Mouse (Mus musculus): ENCODE measurements around the gene Cfdp1. TPM values are rescaled to one million over a fixed set of nuclear protein-coding genes. Genes with fewer than 3 reads are reported as not detected.

Cfdp1 gene
- polyA plus RNA-seq, 1 experiment, result 78.9 TPM

- Histone ChIP-seq H3K27ac (ENCODE audit: insufficient read depth, low read length) (no peak overlapping the region), H3K4me1 (ENCODE audit: control insufficient read depth, insufficient read depth, low read length) (peaks cover 3% of the 10 kb centered on the region; the same call in 1 of the 2 replicates), H3K4me3 (ENCODE audit: insufficient read depth, low read length) (no peak overlapping the region)
- TF ChIP-seq POLR2A (IDR thresholded peaks at IDR 0.05; ENCODE audit: extremely low read depth, insufficient read depth, low read length) (no peak), CTCF (IDR thresholded peaks at IDR 0.05; ENCODE audit: extremely low read depth, insufficient read depth, low read length) (no peak)
Observed at GRCm38 (mm10) chr8:111810656-111811336, 43.3 kb downstream of the Cfdp1 start.

- H3K4me1 ChIP-seq (ENCODE audit: control insufficient read depth, insufficient read depth, low read length), result peaks cover 3% of the 10 kb centered on the region; the same call in 1 of the 2 replicates
- TF ChIP-seq CTCF (IDR thresholded peaks at IDR 0.05; ENCODE audit: extremely low read depth, insufficient read depth, low read length) (no peak), POLR2A (IDR thresholded peaks at IDR 0.05; ENCODE audit: extremely low read depth, insufficient read depth, low read length) (no peak)
- H3K4me3 ChIP-seq (ENCODE audit: insufficient read depth, low read length), result no peak overlapping the region
- H3K27ac ChIP-seq (ENCODE audit: insufficient read depth, low read length), result no peak overlapping the region
Observed at GRCm38 (mm10) chr8:111808891-111809622, 45.0 kb downstream of the Cfdp1 start.

- Histone ChIP-seq H3K4me1 (ENCODE audit: control insufficient read depth, insufficient read depth, low read length) (peaks cover 3% of the 10 kb centered on the region; the same call in 1 of the 2 replicates), H3K4me3 (ENCODE audit: insufficient read depth, low read length) (no peak overlapping the region), H3K27ac (ENCODE audit: insufficient read depth, low read length) (no peak overlapping the region)
- TF ChIP-seq CTCF (IDR thresholded peaks at IDR 0.05; ENCODE audit: extremely low read depth, insufficient read depth, low read length) (no peak), POLR2A (IDR thresholded peaks at IDR 0.05; ENCODE audit: extremely low read depth, insufficient read depth, low read length) (no peak)
Observed at GRCm38 (mm10) chr8:111808006-111808405, 46.1 kb downstream of the Cfdp1 start.

- H3K27ac ChIP-seq (ENCODE audit: insufficient read depth, low read length), result no peak overlapping the region
- H3K4me3 ChIP-seq (ENCODE audit: insufficient read depth, low read length), result no peak overlapping the region
- H3K4me1 ChIP-seq (ENCODE audit: control insufficient read depth, insufficient read depth, low read length), result no peaks in the 10 kb centered on the region
- TF ChIP-seq POLR2A (IDR thresholded peaks at IDR 0.05; ENCODE audit: extremely low read depth, insufficient read depth, low read length) (no peak), CTCF (IDR thresholded peaks at IDR 0.05; ENCODE audit: extremely low read depth, insufficient read depth, low read length) (no peak)
Observed at GRCm38 (mm10) chr8:111803362-111803761, 50.7 kb downstream of the Cfdp1 start.

GRCm38 (mm10) chr8:111802256-111802655, 51.8 kb downstream of the Cfdp1 start:
- no peak overlapping the region for H3K27ac ChIP-seq (ENCODE audit: insufficient read depth, low read length)
- no peak overlapping the region for H3K4me3 ChIP-seq (ENCODE audit: insufficient read depth, low read length)
- H3K4me1 ChIP-seq (ENCODE audit: control insufficient read depth, insufficient read depth, low read length), result no peaks in the 10 kb centered on the region
- TF ChIP-seq CTCF (IDR thresholded peaks at IDR 0.05; ENCODE audit: extremely low read depth, insufficient read depth, low read length) (no peak), POLR2A (IDR thresholded peaks at IDR 0.05; ENCODE audit: extremely low read depth, insufficient read depth, low read length) (no peak)

GRCm38 (mm10) chr8:111801456-111801855, 52.6 kb downstream of the Cfdp1 start:
- Histone ChIP-seq H3K4me1 (ENCODE audit: control insufficient read depth, insufficient read depth, low read length) (no peaks in the 10 kb centered on the region), H3K4me3 (ENCODE audit: insufficient read depth, low read length) (no peak overlapping the region), H3K27ac (ENCODE audit: insufficient read depth, low read length) (no peak overlapping the region)
- TF ChIP-seq POLR2A (IDR thresholded peaks at IDR 0.05; ENCODE audit: extremely low read depth, insufficient read depth, low read length) (no peak), CTCF (IDR thresholded peaks at IDR 0.05; ENCODE audit: extremely low read depth, insufficient read depth, low read length) (no peak)

- Histone ChIP-seq H3K4me1 (ENCODE audit: control insufficient read depth, insufficient read depth, low read length) (no peaks in the 10 kb centered on the region), H3K27ac (ENCODE audit: insufficient read depth, low read length) (no peak overlapping the region), H3K4me3 (ENCODE audit: insufficient read depth, low read length) (no peak overlapping the region)
- TF ChIP-seq POLR2A (IDR thresholded peaks at IDR 0.05; ENCODE audit: extremely low read depth, insufficient read depth, low read length) (no peak), CTCF (IDR thresholded peaks at IDR 0.05; ENCODE audit: extremely low read depth, insufficient read depth, low read length) (no peak)
Observed at GRCm38 (mm10) chr8:111796528-111796927, 57.6 kb downstream of the Cfdp1 start.

GRCm38 (mm10) chr8:111793324-111793917, 60.7 kb downstream of the Cfdp1 start:
- Histone ChIP-seq H3K27ac (ENCODE audit: insufficient read depth, low read length) (no peak overlapping the region), H3K4me1 (ENCODE audit: control insufficient read depth, insufficient read depth, low read length) (no peaks in the 10 kb centered on the region), H3K4me3 (ENCODE audit: insufficient read depth, low read length) (no peak overlapping the region)
- TF ChIP-seq CTCF (IDR thresholded peaks at IDR 0.05; ENCODE audit: extremely low read depth, insufficient read depth, low read length), result no peak
- TF ChIP-seq POLR2A (IDR thresholded peaks at IDR 0.05; ENCODE audit: extremely low read depth, insufficient read depth, low read length), result no peak

GRCm38 (mm10) chr8:111789639-111790038, 64.5 kb downstream of the Cfdp1 start:
- Histone ChIP-seq H3K27ac (ENCODE audit: insufficient read depth, low read length) (no peak overlapping the region), H3K4me3 (ENCODE audit: insufficient read depth, low read length) (no peak overlapping the region), H3K4me1 (ENCODE audit: control insufficient read depth, insufficient read depth, low read length) (peaks cover 5% of the 10 kb centered on the region)
- TF ChIP-seq POLR2A (IDR thresholded peaks at IDR 0.05; ENCODE audit: extremely low read depth, insufficient read depth, low read length) (no peak), CTCF (IDR thresholded peaks at IDR 0.05; ENCODE audit: extremely low read depth, insufficient read depth, low read length) (no peak)

Data from cortical plate, adult 2 months (tissue).